Mouse (Mus musculus): Measurements from ENCODE around the gene Rxfp3.

DNA sequence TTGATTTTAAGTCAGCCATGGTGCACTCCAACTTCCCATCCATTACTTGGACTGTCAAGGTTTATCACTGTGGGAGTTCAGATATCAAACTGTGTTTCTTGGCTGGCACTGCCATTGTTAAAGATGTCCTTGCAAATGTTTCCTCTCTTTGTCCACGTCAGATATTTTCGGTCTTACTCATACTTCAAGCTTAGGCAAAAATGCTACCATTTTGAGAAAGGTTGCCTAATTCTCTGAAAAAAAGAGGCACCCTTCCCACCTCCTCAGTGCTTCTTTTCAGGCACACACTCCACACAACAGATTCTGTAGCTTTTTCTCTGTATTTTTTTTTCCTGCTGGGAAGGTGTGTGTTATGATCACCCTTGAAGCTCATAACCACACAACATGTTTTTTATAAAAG is 3.4 kb upstream of the Rxfp3 start:
- TF ChIP-seq CTCF (IDR thresholded peaks at IDR 0.05) (no peak), EP300 (IDR thresholded peaks at IDR 0.05) (no peak)
